Mouse (Mus musculus) telencephalon, adult 2 months (tissue): ENCODE data around the gene Il27ra.

Source experiments
- DNase-seq: peaks from one replicate; pipeline ENCODE4 v3.0.0-alpha.2; 2011; ENCODE audit warnings: low read depth, low spot score

Il27ra gene

GRCm38 (mm10) chr8:84042066-84042947 lies at the start of gene Il27ra:
Gene Il27ra (minus strand): TSS chr8:84042589.
- DNase-seq: no peak

GRCm38 (mm10) chr8:84090585-84090984 lies 48.2 kb upstream of the Il27ra start:
- DNase-seq: no peak

- no peak for DNase-seq
Measured at GRCm38 (mm10) chr8:84089277-84089676, 46.9 kb upstream of the Il27ra start.

GRCm38 (mm10) chr8:84087821-84088220 lies 45.4 kb upstream of the Il27ra start:
- no peak for DNase-seq

GRCm38 (mm10) chr8:84087156-84087555 lies 44.8 kb upstream of the Il27ra start:
- no peak for DNase-seq

GRCm38 (mm10) chr8:84084341-84085115 lies 42.1 kb upstream of the Il27ra start:
- no peak for DNase-seq

- DNase-seq: no peak
Measured at GRCm38 (mm10) chr8:84083829-84084241, 41.4 kb upstream of the Il27ra start.

DNA sequence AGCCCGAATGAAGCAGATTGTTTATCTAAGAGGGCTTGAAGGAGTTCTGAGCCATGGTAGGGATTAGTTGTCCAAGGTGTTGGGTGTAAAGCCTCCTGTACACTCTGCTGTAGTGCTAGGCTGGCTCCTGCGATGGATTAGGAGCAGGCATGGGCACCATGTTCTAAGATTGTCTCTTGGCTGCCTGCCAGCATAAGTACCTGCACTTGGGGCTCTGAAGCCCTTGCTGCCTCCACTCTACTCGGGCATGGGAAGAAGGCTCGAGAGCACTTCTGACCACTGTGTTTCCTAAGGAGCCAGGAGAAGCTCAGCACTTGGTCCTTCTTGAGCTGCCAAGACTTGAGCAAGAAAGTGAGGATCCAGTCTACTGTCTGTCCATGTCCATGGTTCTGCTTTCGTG lies 36.8 kb upstream of the Il27ra start:
- DNase-seq: no peak

GRCm38 (mm10) chr8:84076849-84077248 lies 34.5 kb upstream of the Il27ra start:
- DNase-seq: no peak

DNA sequence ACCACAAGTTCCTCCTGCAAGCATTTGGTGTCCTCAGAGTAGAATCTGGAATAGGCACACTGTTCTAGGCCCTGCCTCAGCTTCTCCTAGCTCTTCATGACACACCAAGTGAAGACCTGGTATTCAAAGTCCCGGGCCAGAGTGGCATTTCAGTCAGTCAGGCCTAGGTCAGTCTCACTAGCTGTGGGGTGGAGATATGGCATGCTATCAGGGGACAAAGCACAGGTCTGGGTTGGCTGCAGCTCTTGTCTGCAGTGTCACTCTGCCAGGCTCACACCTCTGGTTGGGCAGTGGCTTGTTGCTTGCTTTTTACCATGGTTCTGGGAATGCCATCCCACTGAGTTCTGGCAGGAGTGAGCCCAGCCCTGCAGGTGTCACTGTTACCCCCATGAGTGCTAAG lies 34.0 kb upstream of the Il27ra start:
- no peak for DNase-seq

- DNase-seq: peak; percentile 64
Measured at GRCm38 (mm10) chr8:84073230-84073976, 31.0 kb upstream of the Il27ra start.

DNA sequence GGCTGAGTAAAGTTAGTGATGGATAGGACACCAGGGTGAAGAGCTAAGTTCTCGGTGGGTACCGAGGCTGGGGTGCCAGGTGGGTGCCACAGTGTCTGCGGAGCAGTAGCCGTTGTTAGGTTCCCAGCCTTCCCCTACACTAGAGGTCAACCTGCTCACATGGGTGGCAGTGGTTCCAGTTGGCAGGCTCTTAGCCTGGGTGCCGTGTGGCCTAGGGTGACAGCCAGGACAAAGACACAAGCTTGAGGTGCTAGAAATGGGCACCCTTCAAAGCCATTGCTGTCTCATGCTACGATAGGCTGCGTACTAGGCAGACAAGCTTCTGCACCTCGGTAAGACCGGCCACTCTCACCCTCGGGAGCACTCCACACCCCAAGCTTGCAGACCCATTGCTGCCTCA lies 29.9 kb upstream of the Il27ra start:
- no peak for DNase-seq

DNA sequence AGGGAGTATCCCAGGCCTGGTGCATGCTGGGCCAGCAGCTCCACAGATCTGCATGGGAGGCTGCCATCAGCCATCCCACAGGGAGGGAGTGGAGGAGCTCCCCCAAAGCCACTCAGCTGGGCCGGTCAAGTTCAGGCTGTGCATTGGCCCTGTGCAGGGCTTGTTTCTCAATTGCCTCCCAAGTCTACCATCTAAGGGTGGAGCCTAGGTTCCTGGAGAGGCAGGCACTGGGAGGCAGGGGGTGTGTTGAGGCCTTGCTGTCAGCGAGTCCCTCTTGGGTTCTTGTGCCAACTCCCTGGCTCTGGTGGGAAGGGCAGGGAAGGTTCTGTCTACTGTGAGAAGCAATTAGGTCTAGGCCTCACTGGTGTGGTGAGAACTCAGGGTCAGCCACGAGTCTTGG lies 29.5 kb upstream of the Il27ra start:
- DNase-seq: no peak

- peak; percentile 85 for DNase-seq
Measured at GRCm38 (mm10) chr8:84070667-84071066, 28.3 kb upstream of the Il27ra start.

DNA sequence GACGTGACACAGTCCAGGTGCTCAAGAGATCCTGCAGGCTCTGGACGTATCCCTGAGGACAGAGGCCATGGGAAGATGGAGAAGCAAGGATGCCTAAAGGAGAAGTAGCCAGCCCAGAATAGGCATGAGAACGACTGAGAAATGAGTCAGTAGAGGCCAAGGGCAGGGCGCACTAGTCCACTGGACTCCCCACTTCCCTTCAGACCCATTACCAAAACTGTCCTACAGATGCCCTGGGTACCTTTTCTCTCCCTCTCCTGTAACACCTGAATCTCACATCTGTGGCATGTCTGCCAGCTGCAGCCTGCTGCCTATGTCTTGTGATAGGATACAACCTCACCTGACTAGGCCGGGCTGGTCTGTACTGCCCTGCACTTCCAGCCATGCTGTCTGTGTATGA lies 27.9 kb upstream of the Il27ra start:
- no peak for DNase-seq

GRCm38 (mm10) chr8:84069750-84070149 lies 27.4 kb upstream of the Il27ra start:
- no peak for DNase-seq

GRCm38 (mm10) chr8:84069169-84069568 lies 26.8 kb upstream of the Il27ra start:
- no peak for DNase-seq

- DNase-seq: no peak
Measured at GRCm38 (mm10) chr8:84068316-84069035, 26.1 kb upstream of the Il27ra start.

DNA sequence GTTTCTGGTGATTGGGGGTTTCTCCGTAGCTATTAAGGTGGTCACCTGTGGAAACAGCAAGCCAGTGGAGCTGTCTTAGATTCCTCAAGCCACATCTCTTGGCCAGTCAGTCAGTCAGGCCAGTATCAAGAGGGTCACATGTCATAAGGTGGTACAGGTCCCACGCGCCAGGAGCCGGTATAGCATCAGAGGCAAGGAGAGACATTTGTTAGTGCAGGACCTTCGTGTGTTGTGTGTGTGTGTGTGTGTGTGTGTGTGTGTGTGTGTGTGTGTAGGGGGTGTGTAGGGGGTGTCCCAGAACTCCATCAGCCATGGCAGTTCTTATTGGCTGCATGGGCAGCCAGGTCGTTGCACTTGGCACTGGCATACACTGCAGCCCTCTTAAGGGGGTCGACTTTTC lies 25.5 kb upstream of the Il27ra start:
- no peak for DNase-seq

DNA sequence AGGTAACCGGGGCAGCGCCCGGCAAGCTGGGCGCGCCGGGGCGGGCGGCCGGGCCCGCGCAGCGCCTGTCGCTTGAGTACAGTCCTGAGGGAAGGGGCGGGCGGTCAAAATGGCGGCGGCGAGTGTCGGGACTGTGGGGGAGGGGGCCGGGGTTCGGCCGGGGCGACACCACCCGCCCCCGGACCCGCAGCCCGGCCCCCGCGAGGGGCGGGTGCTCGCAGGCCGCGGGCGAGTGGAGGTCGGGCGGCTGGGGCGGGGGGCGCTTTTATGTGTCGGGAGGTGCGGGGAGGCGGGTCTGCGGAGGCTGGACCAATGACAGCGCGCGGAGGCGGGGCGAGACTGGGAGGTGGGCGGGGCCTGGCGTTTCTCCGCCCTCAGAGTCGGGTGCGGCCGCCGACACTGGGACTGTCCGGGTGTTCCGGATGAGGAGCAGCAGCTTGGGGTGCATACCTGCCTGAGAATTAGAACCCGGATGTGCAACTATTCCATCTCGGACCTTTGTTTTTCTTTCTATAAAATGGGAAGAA lies 24.7 kb upstream of the Il27ra start:
- peak; percentile 62 for DNase-seq

GRCm38 (mm10) chr8:84066291-84066930 lies 24.0 kb upstream of the Il27ra start, which contains the start of gene Rfx1:
Gene Rfx1 (plus strand): TSS chr8:84066834.
- peak; percentile 100 for DNase-seq
